Mouse (Mus musculus) monocyte, adult 5-6 weeks (primary cell): ENCODE measurements around the gene Rab44. TPM values are rescaled to one million over a fixed set of nuclear protein-coding genes. Genes with fewer than 3 reads are reported as not detected.
A peak's percentile ranks its signal among the peaks of the same experiment; 100 is the strongest.
"Not testable (repeated sequence)": the region's sequence is repeated elsewhere in the genome, so short reads cannot be mapped to it uniquely, and the experiment has no call there.

ENCODE experiments used
- ATAC-seq: fragments of 153-309, 156-312 bp; replicated peaks from 2 replicates; pipeline ENCODE4 v1.8.0; 2017; ENCODE audit warnings: mild to moderate bottlenecking; ENCODE audit not compliant: low TSS enrichment, insufficient number of reproducible peaks, severe bottlenecking, poor library complexity, low FRiP score
- total RNA-seq: library from RNA; stranded (forward); fragments of 200-1000, 200-491, 200-594 nt; gene quantifications from 3 replicates; pipeline ENCODE4 v1.2.3, GENCODE M21; 2017

The Rab44 gene
- 19.9 to 98.4 TPM (median 83.3 TPM) in 3 replicates for total RNA-seq

DNA sequence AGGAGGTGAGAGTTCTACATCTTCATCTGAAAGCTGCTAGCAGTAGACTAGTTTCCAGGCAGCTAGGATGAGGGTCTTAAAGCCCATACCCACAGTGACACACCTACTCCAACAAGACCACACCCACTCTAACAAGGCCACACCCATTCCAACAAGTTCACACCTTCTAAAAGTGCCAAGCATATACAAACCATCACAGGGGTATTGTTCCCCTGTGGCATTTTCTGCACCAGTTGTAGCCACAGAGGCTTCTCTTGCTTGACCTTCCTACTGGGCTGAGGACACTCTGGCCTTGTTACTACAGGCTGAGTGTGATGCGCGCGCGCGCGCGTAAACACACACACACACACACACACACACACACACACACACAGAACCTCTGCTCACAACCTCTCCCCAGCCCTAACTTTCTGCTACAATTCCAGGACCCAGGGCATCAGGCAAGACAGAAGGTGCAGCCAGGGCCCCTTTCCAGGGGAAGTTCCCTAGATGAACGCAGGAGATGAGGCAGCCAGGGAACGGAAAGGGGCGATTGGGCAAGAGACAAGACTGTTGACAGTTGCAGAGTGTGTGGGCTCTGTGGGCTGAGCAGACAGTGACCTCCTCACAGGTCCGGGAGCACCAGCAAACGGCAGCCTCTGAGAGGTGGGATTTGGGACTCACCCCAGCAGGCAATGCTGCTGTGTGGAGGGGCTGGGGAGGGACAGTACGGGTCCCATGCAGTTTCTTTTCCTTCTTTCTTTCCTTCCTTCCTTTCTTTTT lies at the start of gene Rab44:
Rab44 (plus strand) TSS at position 555 of the 762 bp plus-strand sequence.
- peak; percentile 82 for ATAC-seq

DNA sequence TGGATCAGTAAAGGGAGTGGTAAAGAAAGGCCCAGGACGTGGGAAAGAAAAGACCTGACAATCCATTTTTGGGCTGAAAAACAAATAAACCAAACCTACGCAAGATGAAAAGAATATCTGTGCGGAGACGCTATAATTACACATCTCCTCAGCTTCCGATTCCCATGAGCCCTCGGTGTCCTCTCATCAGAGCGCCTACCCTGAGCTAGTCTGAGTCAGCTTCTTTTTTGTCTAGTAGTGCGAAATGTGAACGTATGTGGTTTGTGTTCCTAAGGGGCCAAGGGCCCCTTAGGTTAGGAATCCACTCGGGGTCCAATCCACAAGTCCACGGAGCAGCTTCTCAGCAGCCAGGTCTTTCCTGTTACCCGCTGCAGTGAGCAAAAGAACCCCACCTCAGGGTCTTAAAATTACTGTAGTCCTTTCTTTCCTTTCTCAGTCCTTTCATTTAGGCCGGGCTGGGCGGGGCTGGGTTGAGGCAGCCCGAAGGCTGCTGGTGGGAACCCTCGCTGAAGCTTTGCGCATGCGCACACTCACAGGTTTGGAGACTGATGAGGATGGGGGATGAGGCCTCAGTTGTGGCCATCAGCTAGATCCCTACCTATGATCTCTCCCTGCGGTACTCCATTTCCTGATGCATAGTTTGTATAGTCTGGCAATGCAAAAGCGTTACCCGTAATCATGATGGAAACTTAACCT lies 48.6 kb upstream of the Rab44 start:
- no peak for ATAC-seq

DNA sequence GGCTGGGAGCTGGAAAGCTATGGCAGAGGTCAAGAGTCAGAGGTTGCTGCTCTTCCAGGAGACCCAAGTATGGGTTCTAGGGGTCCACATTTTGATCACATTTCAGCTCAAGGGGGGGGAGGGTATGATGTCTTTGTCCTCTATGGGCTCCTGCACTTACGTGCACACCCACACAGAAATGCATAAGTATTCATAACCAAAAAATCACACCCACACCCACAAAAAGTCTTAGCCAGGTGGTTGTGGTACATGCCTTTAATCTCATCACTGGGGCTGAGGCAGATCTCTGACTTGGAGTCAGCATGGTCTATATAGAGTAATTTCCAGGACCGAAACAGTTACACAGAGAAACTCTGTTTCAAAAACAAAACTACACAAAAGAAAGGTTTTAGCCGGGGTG lies 48.0 kb upstream of the Rab44 start:
- ATAC-seq: no peak

- not testable (repeated sequence) for ATAC-seq
These were observed 46.5 kb upstream of the Rab44 start for GRCm38 (mm10) chr17:29067416-29067815.

DNA sequence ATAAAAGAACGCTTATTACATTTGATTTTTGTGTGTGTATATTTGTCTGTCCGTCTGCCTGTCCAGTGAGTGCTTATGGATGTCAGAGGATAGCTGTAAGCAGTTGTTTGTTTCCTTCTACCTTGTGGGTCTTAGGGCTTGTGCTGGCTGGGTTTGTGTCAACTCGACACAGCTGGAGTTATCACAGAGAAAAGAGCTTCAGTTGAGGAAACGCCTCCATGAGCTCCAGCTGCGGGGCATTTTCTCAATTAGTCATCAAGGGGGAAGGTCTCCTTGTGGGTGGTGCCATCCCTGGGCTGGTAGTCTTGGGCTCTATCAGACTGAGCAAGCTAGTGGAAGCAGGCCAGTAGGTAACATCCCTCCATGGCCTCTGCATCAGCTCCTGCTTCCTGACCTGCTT lies 46.1 kb upstream of the Rab44 start:
- no peak for ATAC-seq

DNA sequence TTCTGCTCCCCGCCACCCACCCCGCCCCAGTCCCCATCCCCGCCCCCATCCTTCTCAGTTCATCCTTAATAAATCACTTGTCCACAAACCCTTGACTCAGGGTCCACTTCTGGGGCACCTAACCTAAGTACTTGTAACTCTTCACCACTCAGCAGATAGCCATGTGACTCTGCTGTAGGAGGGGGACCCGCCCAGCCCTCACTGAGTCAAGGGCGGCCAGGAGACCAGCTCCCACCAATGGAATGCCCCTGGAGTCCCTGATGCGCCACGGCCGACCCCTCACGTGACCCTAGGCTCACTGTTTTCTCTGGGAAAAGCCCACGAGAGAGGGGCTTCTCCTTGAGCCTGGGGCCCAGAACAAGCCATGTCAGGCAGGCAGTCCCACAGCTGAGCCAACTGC lies 44.9 kb upstream of the Rab44 start:
- no peak for ATAC-seq

DNA sequence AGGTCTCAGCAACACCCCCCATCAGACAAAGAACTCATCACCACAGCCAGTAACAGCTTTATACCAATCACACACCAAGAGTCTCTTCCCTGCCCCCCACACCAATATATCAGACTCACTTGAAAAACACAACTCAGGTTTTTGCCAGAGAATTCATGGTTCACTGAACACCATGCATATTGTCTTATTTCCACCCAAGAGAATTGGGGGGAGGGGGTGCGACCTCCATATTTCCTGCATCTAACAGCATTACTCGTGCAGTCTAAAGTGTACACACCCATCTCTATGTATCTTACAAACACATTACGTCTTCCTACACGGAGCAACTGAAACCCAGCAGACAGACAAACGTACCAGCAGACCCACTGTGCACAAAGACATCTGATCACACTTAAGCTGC lies 42.1 kb upstream of the Rab44 start:
- no peak for ATAC-seq

- ATAC-seq: no peak
These were observed 41.1 kb upstream of the Rab44 start for GRCm38 (mm10) chr17:29072701-29073307.

- ATAC-seq: no peak
These were observed 40.6 kb upstream of the Rab44 start for GRCm38 (mm10) chr17:29073313-29073712.

DNA sequence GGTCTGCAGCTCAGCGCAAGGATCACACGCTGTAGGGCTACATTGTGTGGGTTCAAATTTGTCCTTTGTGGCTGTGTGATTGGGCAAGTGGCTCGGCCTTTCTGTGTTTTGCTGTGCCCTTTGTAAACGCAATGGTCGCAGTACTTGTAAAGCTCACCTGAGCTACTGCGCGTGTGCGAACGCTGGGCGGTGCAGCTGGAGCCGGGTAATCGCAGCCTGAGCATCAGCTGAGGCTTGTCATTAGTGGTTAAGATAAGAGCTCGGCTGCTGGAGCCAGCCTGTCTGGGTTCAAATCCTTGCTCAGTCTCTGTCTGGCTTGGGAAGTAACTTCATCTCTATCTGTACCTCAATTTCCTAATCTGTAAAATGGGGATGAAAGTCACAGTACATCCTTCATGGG lies 39.9 kb upstream of the Rab44 start:
- no peak for ATAC-seq

DNA sequence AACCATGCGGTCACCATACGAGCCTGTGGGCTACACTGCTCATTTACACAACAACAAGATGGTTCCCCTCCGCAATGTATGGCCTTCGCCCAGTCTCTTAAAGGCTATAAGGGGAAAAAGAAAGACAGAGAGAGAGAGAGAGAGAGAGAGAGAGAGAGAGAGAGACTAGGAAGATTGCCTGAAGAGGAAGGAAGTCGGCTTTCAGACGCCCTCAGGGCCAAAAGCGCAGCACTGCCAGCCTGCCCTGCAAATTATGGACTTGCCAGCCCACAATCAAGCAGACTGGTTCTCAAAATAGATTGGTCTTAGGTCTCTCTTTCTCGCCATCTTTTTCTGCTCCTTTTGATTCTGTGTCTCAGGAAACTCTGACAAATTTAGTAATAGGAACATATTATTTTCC lies 37.7 kb upstream of the Rab44 start:
- ATAC-seq: no peak

DNA sequence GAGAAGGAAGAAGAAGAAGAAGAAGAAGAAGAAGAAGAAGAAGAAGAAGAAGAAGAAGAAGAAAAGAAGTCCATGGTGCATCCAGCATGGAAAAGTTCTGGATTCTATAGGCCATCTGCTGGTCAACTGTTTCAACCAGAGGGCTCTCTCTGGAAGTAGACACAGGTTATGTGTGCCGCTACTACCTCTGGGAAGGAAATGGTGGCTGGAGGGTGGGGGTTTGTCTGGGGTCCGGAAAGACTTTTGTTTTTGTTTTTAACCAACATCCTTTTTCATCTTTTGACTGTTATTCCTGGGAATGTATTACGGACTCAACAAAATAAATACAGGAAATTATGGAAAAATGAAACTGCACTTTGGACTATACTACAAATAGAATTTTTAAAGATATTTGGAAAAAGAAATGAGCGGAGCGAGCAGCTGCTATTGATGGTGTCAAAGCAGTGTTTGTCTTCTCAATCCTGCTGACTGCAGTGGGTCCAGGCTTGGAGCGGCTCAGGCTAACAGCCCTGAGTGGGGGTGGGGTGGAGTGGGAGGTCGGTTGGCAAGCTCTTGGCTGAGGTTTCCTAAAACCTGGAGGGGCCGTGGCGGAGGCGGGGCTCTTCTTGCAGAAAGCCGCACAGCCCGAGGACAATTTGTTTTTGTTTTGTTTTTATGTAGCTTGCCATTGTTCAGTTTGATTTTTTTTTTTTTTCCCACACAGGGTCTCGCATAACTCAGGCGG lies 36.0 kb upstream of the Rab44 start:
- ATAC-seq: no peak

DNA sequence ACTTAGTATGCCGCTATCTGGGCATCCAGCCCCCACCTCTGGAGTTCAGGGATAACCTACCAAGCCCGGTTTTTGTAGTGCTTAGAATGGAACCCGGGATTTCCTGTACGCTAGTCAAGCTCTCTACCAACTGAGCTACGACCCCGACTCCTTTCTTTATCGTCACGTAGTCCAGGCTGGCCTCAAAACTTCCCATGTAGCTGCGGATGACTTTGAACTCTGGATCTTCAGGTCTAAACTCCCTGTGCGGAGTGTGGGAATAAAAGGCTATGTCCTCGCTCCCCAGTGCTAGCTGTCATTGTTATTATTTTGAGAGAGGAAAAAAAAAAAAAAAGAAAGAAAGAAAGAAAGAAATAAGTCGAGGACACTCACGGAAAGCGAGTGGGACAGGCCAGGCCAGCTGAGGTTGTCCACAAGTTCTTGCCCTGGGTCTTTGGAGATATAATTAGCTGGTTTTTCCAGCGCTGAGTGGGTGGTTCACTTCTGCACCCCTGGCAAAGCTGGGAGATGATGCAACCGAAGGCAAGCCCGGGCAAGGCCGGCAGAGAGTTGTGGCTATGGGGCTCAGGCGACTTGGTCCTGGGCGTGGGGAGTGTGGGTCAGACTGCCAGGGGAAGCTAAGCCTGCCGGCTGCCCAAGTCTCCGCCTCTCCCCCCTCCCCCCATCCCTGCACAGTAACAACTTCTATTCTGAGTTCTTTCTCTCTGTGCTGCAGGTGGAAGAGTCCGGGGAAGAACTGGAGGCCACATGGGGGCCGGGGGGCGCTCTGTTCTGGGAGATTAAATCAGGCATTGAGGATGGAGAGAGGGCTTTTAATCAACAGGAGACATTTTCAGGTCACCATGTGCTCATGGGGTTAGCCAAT lies 35.2 kb upstream of the Rab44 start:
- ATAC-seq: peak; percentile 75

DNA sequence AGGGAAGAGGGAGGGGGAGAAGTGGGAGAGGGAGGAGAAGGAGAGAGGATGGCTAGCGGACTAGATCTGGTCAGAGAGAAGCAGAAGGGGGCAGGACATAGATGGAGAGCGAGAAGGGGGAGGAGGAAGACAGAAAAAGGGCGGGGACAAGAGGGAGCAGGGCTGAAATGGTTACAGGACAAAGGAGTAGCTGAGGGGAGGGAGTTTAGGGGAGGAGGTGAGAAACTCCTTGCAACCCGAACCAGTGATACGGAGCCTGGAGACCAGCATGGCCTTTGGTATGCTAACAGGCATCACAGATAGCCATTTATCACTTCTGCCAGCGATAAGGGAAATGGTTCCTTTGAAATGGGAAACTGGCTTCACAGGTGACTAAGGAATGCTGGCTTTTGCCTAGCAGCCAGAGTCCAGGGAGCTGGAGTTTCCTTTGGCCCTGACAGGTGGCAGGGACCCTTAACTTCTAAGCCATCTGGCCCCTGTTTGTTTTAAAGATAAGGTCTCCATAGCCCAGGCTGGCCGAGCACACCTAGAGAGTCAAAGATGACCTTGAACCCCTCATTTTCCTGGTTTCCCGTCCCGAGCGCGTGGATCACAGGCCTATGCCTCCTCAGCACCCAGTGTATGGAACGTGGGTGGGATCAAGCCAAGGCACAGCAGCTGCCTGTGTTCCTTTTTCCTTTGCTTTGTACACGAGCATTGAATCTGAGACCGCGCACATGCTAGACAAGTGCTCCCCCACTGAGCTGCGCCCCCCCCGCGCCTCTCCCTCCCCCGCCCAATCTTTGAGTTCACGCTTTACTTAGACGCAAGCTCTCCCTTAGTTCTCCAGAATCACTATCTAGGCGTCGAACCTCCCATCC lies 33.0 kb upstream of the Rab44 start:
- ATAC-seq: no peak

DNA sequence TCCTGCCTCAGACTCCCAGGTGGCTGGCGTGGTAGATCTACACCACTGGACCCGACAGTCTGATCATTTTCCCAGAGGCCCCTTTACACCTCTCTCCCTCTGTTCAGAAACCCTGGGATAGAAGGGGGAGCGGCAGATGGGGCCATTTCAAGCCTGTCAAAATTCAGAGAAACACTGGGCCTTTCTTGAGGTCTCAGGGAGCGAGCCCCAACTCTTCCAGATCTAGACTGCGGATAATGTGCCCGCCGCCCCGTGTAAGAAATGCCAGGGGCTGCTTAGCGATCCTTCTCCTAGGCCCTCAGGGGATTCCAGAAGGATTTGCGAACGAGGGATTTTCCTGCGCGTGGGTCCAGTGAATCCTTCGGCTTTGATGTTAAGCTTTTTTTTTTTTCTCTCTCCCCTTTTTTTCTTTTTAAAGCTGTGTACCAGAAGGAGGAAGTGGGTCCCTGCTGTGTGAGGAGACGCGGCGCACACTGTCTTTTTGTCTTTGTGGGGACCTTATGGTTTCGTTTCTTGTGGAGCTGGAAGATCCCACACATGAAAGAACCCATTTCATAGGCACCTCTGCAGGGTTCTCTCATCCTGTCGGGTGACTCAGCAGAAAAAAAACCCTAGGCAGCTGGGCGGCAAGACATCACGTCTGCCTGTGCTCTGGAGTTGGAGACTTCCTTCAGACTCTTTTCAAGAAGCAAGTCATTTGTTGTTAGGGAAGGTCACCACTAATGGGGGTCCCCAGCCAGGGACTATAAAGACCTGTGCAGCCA lies 32.1 kb upstream of the Rab44 start:
- no peak for ATAC-seq

- no peak for ATAC-seq
These were observed 30.4 kb upstream of the Rab44 start for GRCm38 (mm10) chr17:29083586-29083985.

DNA sequence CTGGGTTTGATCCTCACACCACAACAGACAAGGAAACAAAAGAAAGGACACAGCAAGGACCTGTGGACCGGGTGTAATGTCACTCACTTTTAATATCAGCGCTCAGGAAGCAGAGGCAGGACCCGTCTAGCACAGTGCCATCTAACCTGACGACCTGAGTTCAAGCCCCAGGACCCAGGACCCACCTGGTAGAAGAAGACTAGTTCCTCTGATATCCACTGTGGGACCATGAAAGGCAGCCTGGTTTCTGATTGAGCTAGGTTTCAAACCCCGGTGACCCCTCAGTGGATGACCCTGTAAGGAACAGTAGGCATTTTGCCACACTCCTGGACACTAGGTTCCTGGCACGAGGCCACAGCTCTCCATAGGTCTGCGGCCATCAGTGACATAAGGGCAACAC lies 29.3 kb upstream of the Rab44 start:
- ATAC-seq: no peak
